Comparison of ENCODE assay signal across 17 mouse cellular contexts in genomic region chr12:51561416-51561815, GRCm38 (mm10). TPM values are rescaled to one million over a fixed set of nuclear protein-coding genes. Genes with fewer than 3 reads are reported as not detected.
A peak's percentile ranks its signal among the peaks of the same experiment; 100 is the strongest.
DNase-seq lines count a peak whose midpoint lies in the region; ATAC-seq and TF ChIP-seq lines count a peak whose summit lies in the region.
"Had no signal": no experiment of that assay in that cellular context is flagged by ENCODE, and none has a peak within 500 bp of the region (broad histone marks: within the 10 kb centered on the region; RNA-seq: fewer than 3 reads in every experiment).

No protein-coding gene starts in this region.

- TF ChIP-seq CTCF in lung, embryonic 14.5 days (IDR thresholded peaks at IDR 0.05; ENCODE audit: low read depth) = no peak
- TF ChIP-seq CTCF in lung, adult 2 months (IDR thresholded peaks at IDR 0.05; ENCODE audit: insufficient read depth, low read length) = no peak

- H3K4me2 ChIP-seq in lung, embryonic 14.5 days = no peak overlapping the region
- H3K4me2 ChIP-seq: heart, embryonic 13.5 days; hindbrain, embryonic 15.5 days had no signal

- WGBS in lung, embryonic 14.5 days = 43% methylated on average over 9 of the region's 9 CpGs
- 44% methylated on average over 9 of the region's 9 CpGs for WGBS in lung, adult 2 months
- WGBS in limb, embryonic 10.5 days = 21% methylated on average over 9 of the region's 9 CpGs
- WGBS in forebrain, embryonic 10.5 days = 82% methylated on average over 9 of the region's 9 CpGs

- no peak overlapping the region for H3K4me3 ChIP-seq in lung, embryonic 14.5 days (ENCODE audit: low read depth, low read length)
- no peak overlapping the region for H3K4me3 ChIP-seq in lung, adult 2 months (replicated peaks; ENCODE audit: extremely low read depth, low read depth, low read length)
- 0 out of 2 replicates have a peak overlapping the region, but pooled peaks have one; percentile 13 for H3K4me3 ChIP-seq in limb, embryonic 10.5 days
- H3K4me3 ChIP-seq in forebrain, embryonic 10.5 days = no peak overlapping the region
- H3K4me3 ChIP-seq: heart, embryonic 13.5 days; hindbrain, embryonic 15.5 days had no signal

- no peak for ATAC-seq in lung, embryonic 14.5 days (ENCODE audit: insufficient read depth)
- ATAC-seq: forebrain, embryonic 14.5 days; inflammation-experienced regulatory T-cells, adult 6 months had no signal

- DNase-seq in embryo, embryonic 10.5 days (ENCODE audit: low spot score) = peak; percentile 32
- no peak for DNase-seq in embryo, embryonic 9.5 days (ENCODE audit: extremely low spot score)
- peak; percentile 30 for DNase-seq in lung, embryonic 14.5 days
- no peak for DNase-seq in lung, adult 2 months
- peak; percentile 44 for DNase-seq in limb, embryonic 10.5 days (ENCODE audit: low spot score)
- no peak for DNase-seq in forebrain, embryonic 10.5 days (ENCODE audit: extremely low spot score, low spot score)
- DNase-seq in heart, adult 11 months = no peak
- DNase-seq: adrenal gland, postnatal 10 days; cerebellum, adult 18-20 months; cerebellum, adult 9-11 months; cerebellum, postnatal 36 days; gastrocnemius, postnatal 14 days; heart, postnatal 36 days had no signal

- H3K27ac ChIP-seq in lung, embryonic 14.5 days (ENCODE audit: low read depth) = no peak overlapping the region
- no peak overlapping the region for H3K27ac ChIP-seq in limb, embryonic 10.5 days
- H3K27ac ChIP-seq in forebrain, embryonic 10.5 days = no peak overlapping the region
- H3K27ac ChIP-seq: heart, embryonic 13.5 days; hindbrain, embryonic 15.5 days had no signal

- no peak overlapping the region for H3K9ac ChIP-seq in lung, embryonic 14.5 days
- H3K9ac ChIP-seq: heart, embryonic 13.5 days; hindbrain, embryonic 15.5 days had no signal

- H3K4me1 ChIP-seq in lung, embryonic 14.5 days (ENCODE audit: insufficient read depth) = no peaks in the 10 kb centered on the region
- no peaks in the 10 kb centered on the region for H3K4me1 ChIP-seq in lung, adult 2 months (ENCODE audit: control insufficient read depth, insufficient read depth, low read length)
- peaks cover 14% of the 10 kb centered on the region for H3K4me1 ChIP-seq in limb, embryonic 10.5 days
- H3K4me1 ChIP-seq in forebrain, embryonic 10.5 days = no peaks in the 10 kb centered on the region
- H3K4me1 ChIP-seq: heart, embryonic 13.5 days; hindbrain, embryonic 15.5 days had no signal

- H3K27me3 ChIP-seq in lung, embryonic 14.5 days (ENCODE audit: insufficient read depth, low read length) = no peaks in the 10 kb centered on the region
- H3K27me3 ChIP-seq in limb, embryonic 10.5 days (ENCODE audit: low read depth, poor library complexity, severe bottlenecking) = no peaks in the 10 kb centered on the region
- H3K27me3 ChIP-seq in forebrain, embryonic 10.5 days (ENCODE audit: poor library complexity, severe bottlenecking) = no peaks in the 10 kb centered on the region
- H3K27me3 ChIP-seq: heart, embryonic 13.5 days; hindbrain, embryonic 15.5 days had no signal

- no peaks in the 10 kb centered on the region for H3K36me3 ChIP-seq in lung, embryonic 14.5 days (ENCODE audit: insufficient read depth)
- no peaks in the 10 kb centered on the region for H3K36me3 ChIP-seq in limb, embryonic 10.5 days
- no peaks in the 10 kb centered on the region for H3K36me3 ChIP-seq in forebrain, embryonic 10.5 days (replicated peaks)
- H3K36me3 ChIP-seq: heart, embryonic 13.5 days; hindbrain, embryonic 15.5 days had no signal

- no peak for TF ChIP-seq POLR2A in lung, adult 2 months (IDR thresholded peaks at IDR 0.05; ENCODE audit: borderline replicate concordance, extremely low read depth, low read depth, low read length)

- no peaks in the 10 kb centered on the region for H3K9me3 ChIP-seq in lung, embryonic 14.5 days (ENCODE audit: low read depth, low read length)
- H3K9me3 ChIP-seq in limb, embryonic 10.5 days (replicated peaks) = no peaks in the 10 kb centered on the region; the same call in 1 of the 2 replicates
- H3K9me3 ChIP-seq in forebrain, embryonic 10.5 days = peaks cover 12% of the 10 kb centered on the region
- H3K9me3 ChIP-seq: hindbrain, embryonic 15.5 days had no signal

RNA-seq across cellular contexts. Expression of gene Coch, which starts 31.7 kb away (rescaled TPM):
- polyA plus RNA-seq in lung, embryonic 14.5 days (2014; fragmentation: Nextera tagmentation; extraction: Ambion mirVana) = 0.42 and 0.68 TPM in 2 replicates
- 0.11 and 0.12 TPM in 2 replicates for polyA plus RNA-seq in lung, adult 2 months (2012; rRNA removed)
- 0.85 and 1.0 TPM in 2 replicates for polyA plus RNA-seq in limb, embryonic 10.5 days (2016; fragmentation: Nextera tagmentation; extraction: Ambion mirVana)
- 1.9 and 3.4 TPM in 2 replicates for polyA plus RNA-seq in forebrain, embryonic 10.5 days (2016; fragmentation: Nextera tagmentation; extraction: Ambion mirVana)

Comparison
In these comparisons a context has a peak if more than half of its experiments do, and no peak if none do; other contexts are left out.
1. DNase-seq: peak in embryo, embryonic 10.5 days (single experiment), lung, embryonic 14.5 days (single experiment) and limb, embryonic 10.5 days (single experiment); none in embryo, embryonic 9.5 days (single experiment), lung, adult 2 months (single experiment), forebrain, embryonic 10.5 days (single experiment) and heart, adult 11 months (single experiment).